Mouse (Mus musculus): ENCODE measurements around the gene Krtap4-6.
"Not testable (repeated sequence)": the region's sequence is repeated elsewhere in the genome, so short reads cannot be mapped to it uniquely, and the experiment has no call there.

The Krtap4-6 gene

GRCm38 (mm10) chr11:99665860-99666259 lies at the start of gene Krtap4-6:
Krtap4-6 (minus strand) TSS chr11:99665960.
- no peak for DNase-seq

- DNase-seq: no peak
Observed at GRCm38 (mm10) chr11:99690463-99690862, 24.7 kb upstream of the Krtap4-6 start, which contains the start of gene Gm14190. Gm14190 (minus strand) TSS chr11:99690740.

GRCm38 (mm10) chr11:99685235-99685634 lies 19.5 kb upstream of the Krtap4-6 start:
- DNase-seq: not testable (repeated sequence)

- no peak for DNase-seq
Observed at GRCm38 (mm10) chr11:99683481-99683880, 17.7 kb upstream of the Krtap4-6 start.

- DNase-seq: no peak
Observed at GRCm38 (mm10) chr11:99662802-99663201, 3.0 kb downstream of the Krtap4-6 start.

- no peak for DNase-seq
Observed at GRCm38 (mm10) chr11:99659256-99659655, 6.5 kb downstream of the Krtap4-6 start.

- not testable (repeated sequence) for DNase-seq
Observed at GRCm38 (mm10) chr11:99658467-99659010, 7.2 kb downstream of the Krtap4-6 start, which contains the start of gene Gm11563. Gm11563 (minus strand) TSS chr11:99658960.

GRCm38 (mm10) chr11:99657051-99657450 lies 8.7 kb downstream of the Krtap4-6 start:
- no peak for DNase-seq

- DNase-seq: no peak
Observed at GRCm38 (mm10) chr11:99650136-99650535, 15.6 kb downstream of the Krtap4-6 start, which contains the start of gene Gm11555. Gm11555 (minus strand) TSS chr11:99650236.

- DNase-seq: no peak
Observed at GRCm38 (mm10) chr11:99646444-99646843, 19.3 kb downstream of the Krtap4-6 start.

GRCm38 (mm10) chr11:99644351-99644750 lies 21.4 kb downstream of the Krtap4-6 start:
- no peak for DNase-seq

GRCm38 (mm10) chr11:99643635-99644139 lies 22.1 kb downstream of the Krtap4-6 start, which contains the start of gene Krtap4-7:
Krtap4-7 (minus strand) TSS chr11:99644089.
- not testable (repeated sequence) for DNase-seq

- no peak for DNase-seq
Observed at GRCm38 (mm10) chr11:99640926-99641325, 24.8 kb downstream of the Krtap4-6 start.

GRCm38 (mm10) chr11:99637086-99637485 lies 28.7 kb downstream of the Krtap4-6 start:
- DNase-seq: no peak

GRCm38 (mm10) chr11:99634653-99635134 lies 31.1 kb downstream of the Krtap4-6 start, which contains the start of gene Krtap4-2:
Krtap4-2 (minus strand) TSS chr11:99635084.
- DNase-seq: no peak

- DNase-seq: no peak
Observed at GRCm38 (mm10) chr11:99633293-99633692, 32.5 kb downstream of the Krtap4-6 start.

- no peak for DNase-seq
Observed at GRCm38 (mm10) chr11:99630890-99631289, 34.9 kb downstream of the Krtap4-6 start.

GRCm38 (mm10) chr11:99628138-99628537 lies 37.6 kb downstream of the Krtap4-6 start, which contains the start of gene Krtap4-1:
Krtap4-1 (minus strand) TSS chr11:99628238.
- DNase-seq: no peak

- no peak for DNase-seq
Observed at GRCm38 (mm10) chr11:99620335-99620734, 45.4 kb downstream of the Krtap4-6 start, which contains the start of gene Gm11562. Gm11562 (minus strand) TSS chr11:99620435.

Data from cerebellum, postnatal 36 days (tissue).